Mouse (Mus musculus) neutrophil, adult 59 days (primary cell): ENCODE measurements around the gene Pold2. TPM values are rescaled to one million over a fixed set of nuclear protein-coding genes. Genes with fewer than 3 reads are reported as not detected.

ENCODE experiments used
- total RNA-seq, 2 experiments: library from RNA; stranded (reverse); gene quantifications; 1 replicate in 1 of 2; 2 replicates in 1 of 2; pipeline ENCODE4 v1.2.4; 2023

Gene Pold2
- 10 to 100 TPM; 26.3 to 36.8 TPM for total RNA-seq

GRCm38 (mm10) chr11:5877921-5878526 is at the start of gene Pold2:
TSS of gene Pold2 (minus strand) at chr11:5878292.

DNA sequence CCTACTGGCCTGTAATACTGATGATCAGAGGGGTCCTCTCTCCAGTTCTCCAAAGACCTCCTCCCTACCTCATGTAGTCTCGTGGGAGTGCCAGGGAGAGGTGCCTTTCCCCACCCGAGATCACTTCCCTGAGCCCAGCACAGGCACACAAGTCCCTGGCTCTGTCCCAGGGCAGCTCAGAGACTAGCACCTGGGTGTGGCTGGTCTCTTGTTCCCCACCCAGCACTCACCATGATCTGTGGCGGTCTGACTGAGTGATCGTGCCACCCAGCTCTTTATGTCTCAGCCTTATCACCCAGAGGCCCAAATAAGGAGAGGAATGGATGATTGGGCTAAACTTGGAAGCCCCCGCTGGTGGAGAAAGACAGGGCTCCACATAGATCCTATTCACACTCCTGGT is 20.4 kb upstream of the Pold2 start, which contains the start of gene Myl7:
Myl7 (minus strand) TSS at position 252 of the 400 bp plus-strand sequence.

GRCm38 (mm10) chr11:5861678-5862393 is 16.3 kb downstream of the Pold2 start, which contains the start of gene Aebp1:
TSS of gene Aebp1 (plus strand) at chr11:5861947.

DNA sequence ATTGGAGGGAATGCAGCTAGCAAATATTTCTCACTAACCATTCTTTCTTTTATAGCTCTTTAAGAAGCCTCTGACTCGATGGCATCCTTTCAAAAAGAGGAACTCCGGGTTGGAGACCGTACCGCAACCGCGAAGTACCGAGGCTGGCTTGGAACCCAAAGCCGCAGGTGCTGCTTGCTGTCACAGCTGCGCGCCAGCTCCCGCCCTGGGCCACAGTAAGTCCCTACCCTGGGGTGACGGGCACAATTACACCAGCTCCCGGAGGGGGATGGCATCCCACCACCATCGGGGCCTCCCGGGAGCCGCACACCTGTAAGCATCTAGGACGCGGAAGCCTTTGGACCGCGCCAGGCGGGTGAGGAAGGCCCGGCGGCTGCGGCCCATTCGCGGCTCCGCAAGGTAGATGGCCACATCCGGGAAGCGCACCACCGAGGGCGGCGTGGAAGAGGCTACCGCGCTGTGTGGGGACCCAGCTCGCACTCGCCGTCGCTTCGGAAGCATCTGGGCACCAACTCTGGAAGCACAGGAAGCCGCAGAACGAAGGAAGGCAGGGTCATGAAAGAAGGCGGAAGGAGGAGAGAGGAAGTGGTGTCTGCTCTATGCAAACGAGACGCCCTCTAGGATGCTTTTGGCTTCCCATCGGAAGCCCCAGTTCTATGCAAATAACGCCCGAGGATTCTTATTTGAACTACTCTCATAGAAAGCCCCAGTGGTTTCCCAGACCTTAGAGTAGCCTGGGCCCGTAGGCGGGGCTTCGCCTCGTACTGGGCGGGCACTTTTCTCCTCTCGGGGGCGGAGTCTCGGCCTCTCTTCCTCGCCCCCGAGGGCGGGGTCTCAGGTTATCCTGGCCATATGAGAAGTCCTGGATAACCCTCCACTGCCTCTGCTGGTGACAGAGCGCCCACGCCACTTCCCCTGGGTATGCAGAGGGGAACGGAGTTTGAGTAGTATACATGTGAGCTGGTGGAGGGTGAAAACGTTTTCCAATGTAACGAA is 40.5 kb downstream of the Pold2 start, which contains the start of gene Polm:
Polm (minus strand) TSS at position 766 of the 996 bp plus-strand sequence.

Other genes with a start within 250 kb of the Pold2 start
- gene Mrps24, start 162.6 kb downstream of the Pold2 start, total RNA-seq = 10 to 100 TPM; 31.1 to 41.0 TPM
- 10 to 100 TPM; 11.6 to 14.5 TPM for gene Urgcp, start 115.9 kb downstream of the Pold2 start, total RNA-seq
- gene Dbnl, start 89.8 kb downstream of the Pold2 start, total RNA-seq = 100 to 1,000 TPM; 181 to 182 TPM
- not detected for gene Pgam2, start 74.6 kb downstream of the Pold2 start, total RNA-seq
- 10 to 100 TPM; 28.8 to 35.8 TPM for gene Polm, start 40.3 kb downstream of the Pold2 start, total RNA-seq
- not detected for gene Aebp1, start 16.3 kb downstream of the Pold2 start, total RNA-seq
- gene Myl7, start 20.5 kb upstream of the Pold2 start, total RNA-seq = not detected
- not detected for gene Gck, start 71.8 kb upstream of the Pold2 start, total RNA-seq
- gene Ykt6, start 77.4 kb upstream of the Pold2 start, total RNA-seq = 10 to 100 TPM; 65.1 to 74.8 TPM
- gene Camk2b, start 188.1 kb upstream of the Pold2 start, total RNA-seq = under 1 TPM; 0.69 to 0.97 TPM